Mouse (Mus musculus) monocyte, adult 59 days (primary cell): ENCODE data around the gene Cmtr2. TPM values are rescaled to one million over a fixed set of nuclear protein-coding genes. Genes with fewer than 3 reads are reported as not detected.

Experiments
- total RNA-seq, 2 experiments: library from RNA; stranded (reverse); gene quantifications; one replicate each; pipeline ENCODE4 v1.2.4; 2023

The Cmtr2 gene
- total RNA-seq, result 1 to 10 TPM; 5.6 to 6.1 TPM

GRCm38 (mm10) chr8:110215365-110215764 lies at the start of gene Cmtr2:
Gene Cmtr2, plus strand, starts transcription at chr8:110215665.

GRCm38 (mm10) chr8:110168046-110168445 lies 47.4 kb upstream of the Cmtr2 start, which contains the start of gene Calb2:
Gene Calb2, minus strand, starts transcription at chr8:110168210.

GRCm38 (mm10) chr8:110266741-110267140 lies 51.3 kb downstream of the Cmtr2 start, which contains the start of gene Hydin:
Gene Hydin, plus strand, starts transcription at chr8:110266977.

Other genes with a start within 250 kb of the Cmtr2 start
- not detected for gene Tat, start 225.2 kb upstream of the Cmtr2 start, total RNA-seq
- under 1 TPM in 1 of 2 experiments, not detected in 1; 0.47 TPM for gene Chst4, start 175.9 kb upstream of the Cmtr2 start, total RNA-seq
- under 1 TPM in 1 of 2 experiments, not detected in 1; 0.43 TPM for gene Zfp612, start 135.9 kb upstream of the Cmtr2 start, total RNA-seq
- not detected for gene Gm21964, start 114.5 kb upstream of the Cmtr2 start, total RNA-seq
- not detected for gene Gm17720, start 112.9 kb upstream of the Cmtr2 start, total RNA-seq
- not detected for gene Calb2, start 47.5 kb upstream of the Cmtr2 start, total RNA-seq
- gene Hydin, start 51.3 kb downstream of the Cmtr2 start, total RNA-seq, result not detected